Mouse (Mus musculus) heart, postnatal 4 days (tissue): Measurements from ENCODE around the gene Fam118b. TPM values are rescaled to one million over a fixed set of nuclear protein-coding genes. Genes with fewer than 3 reads are reported as not detected.

Experiments used
- DNase-seq: peaks from one replicate; pipeline ENCODE4 v3.0.0; 2021
- total RNA-seq, 2 experiments: library from RNA; stranded (reverse); gene quantifications; 2 replicates each; pipeline ENCODE4 v1.2.3; 2021

Fam118b gene
- total RNA-seq, 2 experiments from 2014 or later = 16.6 to 18.0 TPM

DNA sequence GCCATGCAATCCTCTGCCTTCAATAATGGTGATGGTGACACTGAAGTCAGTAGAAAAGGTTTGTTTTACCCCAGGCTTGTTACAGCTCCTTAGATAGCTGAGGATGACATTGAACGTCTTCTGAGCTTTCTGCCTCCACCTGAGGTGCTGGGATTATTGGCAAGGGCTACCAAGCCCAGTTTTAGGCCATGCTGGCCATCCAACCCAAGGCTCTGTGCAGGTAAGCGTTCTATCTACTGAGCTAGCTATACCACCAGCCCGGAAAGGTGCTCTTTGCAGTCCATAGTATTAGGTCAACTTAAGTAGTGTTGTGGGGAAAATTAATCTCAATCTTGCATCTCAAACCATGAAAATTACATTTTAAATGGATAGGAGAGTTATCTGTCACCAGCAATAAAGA is 70.0 kb downstream of the Fam118b start:
- DNase-seq = no peak

DNA sequence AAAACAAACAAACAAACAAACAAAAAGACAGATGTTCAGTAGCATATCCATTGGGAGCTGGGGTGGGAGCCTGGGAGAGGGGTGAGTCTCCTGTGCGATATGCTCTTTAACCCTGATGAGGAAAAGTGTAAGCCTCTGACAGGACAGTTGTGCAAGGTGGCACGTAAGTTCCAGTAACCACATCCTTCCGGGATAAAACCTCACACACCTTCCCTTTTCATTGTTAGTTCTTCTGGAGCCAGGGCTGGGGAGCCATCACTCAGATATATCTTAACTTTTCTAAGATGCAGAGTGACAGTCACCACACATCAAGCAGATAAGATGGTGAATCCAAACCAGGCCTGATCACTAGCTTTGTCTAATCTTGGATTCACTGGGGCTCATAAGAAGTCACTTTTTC is 73.6 kb downstream of the Fam118b start:
- DNase-seq = no peak

DNA sequence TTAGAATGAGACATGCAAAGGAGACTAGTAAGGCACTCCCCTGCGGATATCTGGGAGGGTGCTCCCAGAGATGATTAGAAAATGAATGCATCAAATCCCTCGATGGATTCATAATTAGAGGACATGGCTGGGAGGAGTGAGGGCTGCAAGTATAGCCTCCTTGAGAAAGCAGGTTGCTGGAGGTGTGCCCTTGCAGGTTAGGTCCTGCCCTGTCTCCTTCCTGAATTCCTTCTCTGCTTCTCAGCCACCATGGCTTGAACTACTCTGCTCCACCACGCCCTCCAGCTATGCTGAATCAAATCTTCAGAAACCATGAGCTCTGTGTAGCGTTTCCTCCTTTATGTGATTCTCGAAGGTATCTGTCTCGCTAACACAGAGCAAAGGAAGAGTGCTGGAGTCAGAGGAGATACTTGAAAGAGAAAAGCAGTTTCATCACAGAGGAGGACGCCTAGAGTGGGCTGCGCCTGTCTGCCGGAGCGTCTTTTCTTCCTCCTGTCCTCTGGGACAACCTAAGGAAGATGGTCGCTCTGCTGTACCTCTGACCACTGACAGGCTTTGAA is 74.5 kb downstream of the Fam118b start:
- DNase-seq = no peak

DNA sequence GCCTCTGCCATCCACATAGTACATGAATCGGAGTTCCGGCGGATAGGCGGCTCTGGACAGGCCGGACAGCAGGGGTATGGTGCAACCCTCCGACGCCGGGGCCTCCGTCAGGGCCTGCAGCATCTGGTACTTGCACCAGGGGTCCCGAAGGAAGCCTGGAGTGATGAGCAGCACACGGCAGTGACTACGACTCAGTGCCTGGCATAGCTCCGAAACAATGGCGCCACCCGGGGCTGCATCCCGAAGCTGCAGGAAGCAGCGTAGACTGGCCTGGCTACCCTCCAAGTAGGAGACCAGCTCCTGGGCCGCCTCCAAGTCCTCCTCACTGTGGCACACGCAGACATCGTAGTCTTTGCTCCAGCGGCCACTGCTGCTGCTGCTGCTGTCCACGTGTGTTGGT is 78.9 kb downstream of the Fam118b start:
- peak; percentile 75 for DNase-seq

DNA sequence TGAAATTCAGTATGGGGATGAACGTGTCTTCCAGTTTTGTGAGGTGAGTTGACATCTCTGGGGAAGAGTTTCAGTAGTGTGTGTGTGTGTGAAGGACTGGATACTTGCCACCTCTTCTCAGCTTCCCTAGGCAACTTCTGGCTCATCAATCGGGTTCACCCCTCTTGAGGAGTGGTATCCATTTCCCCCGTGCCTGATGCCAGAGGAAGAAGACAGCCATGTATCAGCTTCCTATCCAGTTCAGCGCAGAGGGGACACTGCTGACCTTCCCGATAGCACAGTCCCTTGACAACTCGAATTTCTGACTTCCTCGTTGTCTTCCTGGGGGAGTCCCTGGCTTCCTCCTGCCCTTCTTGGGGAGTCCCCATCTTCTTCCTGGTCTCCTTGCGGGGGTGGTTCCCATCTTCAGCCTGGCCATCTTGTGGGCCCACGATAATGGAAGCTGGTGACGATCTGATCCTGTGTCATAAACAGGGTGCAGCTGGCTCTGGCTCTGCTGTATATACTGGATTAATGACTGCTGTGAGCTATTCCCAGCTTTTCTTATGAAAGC is 80.2 kb downstream of the Fam118b start:
- no peak for DNase-seq

DNA sequence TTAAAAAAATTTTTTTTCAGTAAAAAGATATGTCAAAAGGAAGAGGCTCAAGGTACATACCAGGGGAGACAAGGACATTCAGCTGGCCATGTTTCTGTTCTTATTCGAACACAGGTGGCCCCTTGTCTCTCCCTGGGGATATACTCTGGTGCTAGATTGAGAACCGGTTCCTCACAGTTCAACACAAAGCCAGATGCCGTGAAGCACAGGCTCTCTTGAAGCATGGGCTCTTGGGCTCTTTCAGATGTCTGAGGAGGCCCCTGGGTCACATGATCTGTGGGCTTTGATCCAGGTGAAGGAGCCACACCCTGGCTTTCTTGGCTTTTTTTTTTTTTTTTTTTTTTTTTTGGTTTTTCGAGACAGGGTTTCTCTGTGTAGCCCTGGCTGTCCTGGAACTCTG is 81.2 kb downstream of the Fam118b start:
- no peak for DNase-seq

DNA sequence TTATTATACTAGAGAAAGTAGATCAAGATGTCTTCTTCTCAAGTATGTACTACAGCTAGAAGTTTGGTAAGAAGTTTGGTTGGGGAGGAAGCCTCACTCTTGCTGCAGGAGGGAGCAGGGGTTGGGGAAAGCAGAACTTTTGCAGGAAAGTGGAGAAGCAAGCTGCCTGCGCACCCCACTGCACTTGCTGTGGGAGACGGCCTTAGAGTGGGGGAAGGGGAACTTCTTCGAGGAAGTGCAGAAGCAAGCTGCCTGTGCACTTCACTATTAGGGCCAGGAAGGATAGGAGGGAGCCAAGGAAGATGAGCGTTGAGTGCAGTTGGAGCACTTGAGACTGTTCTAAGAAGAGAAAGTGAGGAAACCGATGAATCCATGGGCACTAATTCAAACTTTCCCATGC is 84.2 kb downstream of the Fam118b start:
- DNase-seq = no peak

DNA sequence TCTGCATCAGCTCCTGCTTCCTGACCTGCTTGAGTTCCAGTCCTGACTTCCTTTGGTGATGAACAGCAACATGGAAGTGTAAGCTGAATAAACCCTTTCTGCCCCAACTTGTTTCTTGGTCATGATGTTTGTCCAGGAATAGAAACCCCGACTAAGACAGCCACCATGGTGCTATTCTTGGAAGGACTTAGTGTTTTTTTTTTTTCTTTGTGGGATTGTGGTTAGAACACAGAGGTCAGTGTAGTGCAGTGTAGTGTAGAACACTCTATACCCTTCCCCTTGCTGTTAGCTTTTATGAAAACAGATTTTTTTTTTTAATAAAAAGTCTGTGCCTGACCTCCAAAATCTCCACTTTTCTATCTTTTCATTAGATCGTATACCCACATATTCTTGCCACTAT is 84.8 kb downstream of the Fam118b start:
- DNase-seq = no peak

DNA sequence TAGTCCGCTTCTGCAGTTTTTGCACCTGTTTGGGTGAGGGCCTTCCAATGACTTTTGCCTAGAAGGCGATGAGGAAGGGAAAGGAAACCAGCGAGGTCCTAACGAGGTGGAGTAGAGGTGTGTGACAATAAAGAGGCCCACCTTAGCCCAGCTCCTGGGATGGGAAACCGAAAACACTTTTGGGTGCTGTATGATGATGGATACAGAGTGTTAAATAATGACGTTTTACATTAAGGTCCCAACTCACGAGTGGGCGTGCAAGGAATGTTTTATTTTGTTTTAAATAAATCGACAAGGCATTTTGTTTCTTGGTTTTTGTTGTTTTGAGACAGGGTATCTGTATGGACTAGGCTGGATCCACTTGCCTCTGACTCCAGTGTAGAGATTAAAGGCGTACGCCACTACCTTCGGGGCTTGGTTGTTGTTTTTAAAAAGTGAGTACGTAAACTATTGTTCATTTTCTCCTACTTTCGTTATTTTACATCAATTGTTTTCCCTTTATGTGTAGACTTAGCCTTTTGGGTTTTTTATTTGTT is 91.4 kb downstream of the Fam118b start:
- no peak for DNase-seq

DNA sequence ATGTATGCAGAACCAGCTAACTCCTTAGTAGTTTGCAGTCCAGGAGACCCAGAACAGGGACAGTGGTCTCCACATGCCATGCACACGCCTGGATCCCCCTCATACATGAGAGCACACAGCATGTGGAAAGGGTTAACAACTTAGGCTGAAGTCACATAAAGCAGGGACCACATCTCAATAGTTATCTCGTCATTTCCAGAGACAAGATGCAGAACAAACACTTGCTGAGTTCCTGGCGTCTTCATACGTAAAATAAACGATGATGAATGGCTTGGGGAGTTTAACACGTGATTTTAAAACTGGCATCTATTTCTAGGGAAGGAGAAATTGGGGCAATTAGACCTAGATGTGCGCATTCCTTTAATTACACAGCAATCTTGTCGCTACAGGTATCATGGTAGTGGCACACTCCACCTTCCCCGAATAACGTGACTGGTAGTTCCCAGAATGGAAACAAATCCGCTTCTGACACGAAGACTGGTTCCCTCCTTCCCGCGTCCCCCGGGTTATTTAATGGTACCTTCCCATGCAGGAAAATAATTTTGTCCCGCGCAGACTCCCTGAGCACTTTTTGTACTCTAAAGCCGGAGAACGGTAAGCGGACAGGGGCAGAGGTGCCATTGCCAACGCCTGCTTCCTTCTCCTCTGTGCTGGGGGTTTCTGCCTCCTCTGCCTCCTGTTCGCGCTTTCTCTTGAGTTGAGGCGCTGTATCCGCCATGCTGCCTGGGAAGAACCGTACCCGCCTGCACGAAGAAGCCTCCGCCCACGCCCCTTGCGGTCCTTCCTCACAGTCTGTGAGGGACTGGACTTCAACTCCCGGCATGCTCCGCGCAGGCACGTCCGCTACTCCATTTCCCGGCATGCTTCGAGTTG is 92.1 kb downstream of the Fam118b start, which contains the start of gene Dcps:
Gene Dcps (minus strand): TSS at position 811 of the 873 bp plus-strand sequence.
- DNase-seq = peak; percentile 93

DNA sequence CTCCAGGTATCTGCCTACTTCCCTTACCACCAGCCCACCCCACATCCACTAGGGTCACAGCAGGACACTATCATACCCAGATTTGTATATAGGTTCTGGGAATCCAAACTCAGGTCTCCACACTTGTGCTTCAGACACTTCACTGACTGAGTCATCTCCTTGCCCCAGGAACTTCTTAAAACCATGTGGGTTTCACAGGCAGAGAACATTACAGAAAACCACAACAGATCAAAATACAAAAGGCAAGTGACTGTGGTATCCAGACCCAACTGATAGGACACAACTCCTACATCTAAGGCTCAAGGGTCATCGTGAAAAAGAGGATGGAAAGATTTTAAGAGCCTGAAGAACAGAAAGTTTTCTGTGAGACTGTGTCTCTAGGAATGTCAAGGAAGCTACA is 94.3 kb downstream of the Fam118b start:
- DNase-seq = no peak

DNA sequence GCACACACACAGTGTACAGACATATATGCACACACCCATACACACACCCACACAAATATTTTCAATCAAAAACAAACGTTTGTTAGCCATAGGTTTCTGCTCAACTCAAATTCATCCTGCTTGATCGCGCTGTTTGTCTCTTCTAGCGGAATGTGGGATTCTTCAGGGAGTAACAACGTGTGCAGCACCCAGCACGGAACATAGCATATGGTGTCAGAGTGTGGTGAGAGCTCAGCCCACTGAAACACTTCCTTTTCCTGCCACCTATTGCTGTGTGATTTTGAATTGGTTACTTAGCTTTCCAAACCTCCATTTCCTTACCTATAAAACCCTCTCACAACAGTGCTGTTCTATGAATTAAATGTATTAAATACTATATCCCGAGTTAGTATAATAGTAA is 97.5 kb downstream of the Fam118b start:
- no peak for DNase-seq

Other genes starting within 250 kb of the Fam118b start
- gene St3gal4, start 148.5 kb downstream of the Fam118b start, total RNA-seq = 10 to 100 TPM; 34.4 to 38.0 TPM
- gene Dcps, start 91.7 kb downstream of the Fam118b start, total RNA-seq = 10 to 100 TPM; 29.7 to 30.5 TPM
- gene Srpr, start 67.6 kb downstream of the Fam118b start, total RNA-seq = 10 to 100 TPM; 93.2 to 95.3 TPM
- gene Tirap, start 67.5 kb downstream of the Fam118b start, total RNA-seq = 1 to 10 TPM; 7.7 TPM
- 10 to 100 TPM; 84.7 to 85.2 TPM for gene Foxred1, start 56.8 kb downstream of the Fam118b start, total RNA-seq
- gene Rpusd4, start 60 bp upstream of the Fam118b start, total RNA-seq = 1 to 10 TPM; 9.6 to 9.9 TPM
- 10 to 100 TPM; 30.0 to 33.3 TPM for gene Cdon, start 153.3 kb upstream of the Fam118b start, total RNA-seq